Mouse (Mus musculus): ENCODE data around the gene Psma7. TPM values are rescaled to one million over a fixed set of nuclear protein-coding genes. Genes with fewer than 3 reads are reported as not detected.

Gene Psma7
- total RNA-seq, 2 experiments from 2014 or later, result 167 to 177 TPM

- intact Hi-C loops (cut with DNase I), result no loop called here
- DNase-seq, result no peak
These were observed 30.9 kb downstream of the Psma7 start for GRCm38 (mm10) chr2:180011370-180011769.

DNA sequence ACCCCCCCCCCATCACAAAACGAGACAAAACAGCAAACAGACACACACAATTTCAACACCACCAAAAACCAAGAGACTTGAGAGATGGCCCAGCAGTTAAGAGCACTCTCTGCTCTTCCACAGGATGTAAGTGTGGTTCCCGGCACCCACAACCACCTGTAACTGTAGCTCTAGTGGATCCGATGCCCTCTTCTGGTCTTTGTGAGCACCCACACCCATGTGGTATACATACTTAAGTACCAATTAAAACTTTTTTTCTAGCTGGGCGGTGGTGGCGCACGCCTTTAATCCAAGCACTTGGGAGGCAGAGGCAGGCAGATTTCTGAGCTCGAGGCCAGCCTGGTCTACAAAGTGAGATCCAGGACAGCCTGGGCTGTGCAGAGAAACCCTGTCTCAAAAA, 31.5 kb downstream of the Psma7 start:
- intact Hi-C loops (cut with DNase I), result no loop called here
- no peak for DNase-seq

- intact Hi-C loops (cut with DNase I), result no loop called here
- DNase-seq, result no peak
These were observed 35.7 kb downstream of the Psma7 start for GRCm38 (mm10) chr2:180006352-180007017.

GRCm38 (mm10) chr2:180005656-180006351, 36.4 kb downstream of the Psma7 start:
- DNase-seq, result no peak
- intact Hi-C loops (cut with DNase I), result no loop called here

GRCm38 (mm10) chr2:180001635-180002034, 40.6 kb downstream of the Psma7 start:
- intact Hi-C loops (cut with DNase I), result no loop called here
- DNase-seq, result no peak

- intact Hi-C loops (cut with DNase I), result no loop called here
- no peak for DNase-seq
These were observed 43.8 kb downstream of the Psma7 start for GRCm38 (mm10) chr2:179998431-179998830.

DNA sequence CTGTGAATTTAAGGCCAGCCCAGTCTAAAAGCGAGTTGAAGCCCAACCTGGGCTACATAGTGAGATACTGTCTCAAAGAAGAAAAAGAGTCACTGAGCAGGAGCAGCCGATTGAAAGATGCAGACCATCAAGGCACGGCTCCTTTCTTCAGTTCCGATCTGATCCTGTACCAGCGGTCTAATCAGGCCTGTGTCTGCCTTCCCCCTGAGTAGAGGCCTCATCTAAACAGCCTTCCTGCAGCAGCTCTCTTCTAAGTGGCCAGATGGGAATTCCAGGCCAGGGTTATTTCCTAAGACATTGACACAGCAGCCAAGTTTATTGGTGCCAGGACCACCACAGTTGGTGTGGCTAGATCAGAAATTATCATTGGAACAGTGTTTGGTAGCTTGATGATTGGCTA, 49.2 kb downstream of the Psma7 start:
- no peak for DNase-seq
- intact Hi-C loops (cut with DNase I), result no loop called here

DNA sequence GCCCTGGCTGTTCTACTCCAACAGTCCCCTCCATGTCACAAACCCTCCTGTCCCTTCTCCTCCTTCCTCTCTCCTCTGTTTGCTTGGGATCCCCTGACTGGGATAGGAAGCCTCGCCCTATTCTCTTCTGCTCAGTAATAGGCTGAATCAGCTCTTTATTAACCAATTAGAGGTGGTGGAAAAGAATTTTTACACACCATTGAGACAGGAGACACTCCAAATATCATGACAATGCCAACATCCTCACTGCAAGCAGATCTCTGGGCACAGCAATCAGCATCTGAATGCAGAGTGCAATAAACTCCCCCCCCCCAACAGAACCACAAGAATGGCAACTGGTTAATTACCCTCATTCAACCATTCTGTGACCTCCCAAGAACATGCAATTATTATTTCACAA, 53.1 kb downstream of the Psma7 start:
- intact Hi-C loops (cut with DNase I), result no loop called here
- DNase-seq, result no peak

- intact Hi-C loops (cut with DNase I), result no loop called here
- DNase-seq, result no peak
These were observed 55.7 kb downstream of the Psma7 start for GRCm38 (mm10) chr2:179986437-179987022.

Other genes with a start within 250 kb of the Psma7 start
- gene Taf4, start 65.8 kb downstream of the Psma7 start, total RNA-seq (2021), result 10 to 100 TPM; 15.8 to 19.0 TPM
- gene Lsm14b, start 17.4 kb downstream of the Psma7 start, total RNA-seq (2021), result 10 to 100 TPM; 57.3 to 61.8 TPM
- 1 to 10 TPM; 2.9 to 3.3 TPM for gene Ss18l1, start 76 bp upstream of the Psma7 start, total RNA-seq (2021)
- gene Mtg2, start 28.2 kb upstream of the Psma7 start, total RNA-seq (2021), result 10 to 100 TPM; 18.7 to 19.7 TPM
- gene Hrh3, start 62.1 kb upstream of the Psma7 start, total RNA-seq (2021), result not detected
- 10 to 100 TPM; 33.4 to 35.7 TPM for gene Osbpl2, start 76.9 kb upstream of the Psma7 start, total RNA-seq (2021)
- gene Adrm1, start 129.1 kb upstream of the Psma7 start, total RNA-seq (2021), result 10 to 100 TPM; 87.1 to 95.9 TPM
- gene Lama5, start 183.4 kb upstream of the Psma7 start, total RNA-seq (2021), result 10 to 100 TPM; 43.1 to 63.7 TPM
- 100 to 1,000 TPM; 460 to 507 TPM for gene Rps21, start 214.9 kb upstream of the Psma7 start, total RNA-seq (2021)
- gene Cables2, start 231.1 kb upstream of the Psma7 start, total RNA-seq (2021), result 10 to 100 TPM; 14.3 to 14.6 TPM
- not detected for gene Rbbp8nl, start 247.4 kb upstream of the Psma7 start, total RNA-seq (2021)